16 mouse cellular contexts compared by ENCODE assay signal in genomic region chr15:27358441-27358840, GRCm38 (mm10).
DNase-seq lines count a peak whose midpoint lies in the region; ATAC-seq and TF ChIP-seq lines count a peak whose summit lies in the region.
"Had no signal": no experiment of that assay in that cellular context is flagged by ENCODE, and none has a peak within 500 bp of the region (broad histone marks: within the 10 kb centered on the region; RNA-seq: fewer than 3 reads in every experiment).

No protein-coding gene starts in this region.

- no peaks in the 10 kb centered on the region for H3K9me3 ChIP-seq in heart, embryonic 11.5 days (replicated peaks; ENCODE audit: control insufficient read depth, low read length)
- H3K9me3 ChIP-seq: forebrain, embryonic 13.5 days; heart, embryonic 13.5 days; hindbrain, embryonic 12.5 days; liver, embryonic 13.5 days; midbrain, embryonic 15.5 days; stomach, embryonic 15.5 days had no signal

- H3K4me2 ChIP-seq in heart, embryonic 11.5 days: no peak overlapping the region
- H3K4me2 ChIP-seq: forebrain, embryonic 13.5 days; heart, embryonic 13.5 days; hindbrain, embryonic 12.5 days; liver, embryonic 13.5 days; midbrain, embryonic 15.5 days; stomach, embryonic 15.5 days had no signal

- H3K27ac ChIP-seq in heart, embryonic 11.5 days (ENCODE audit: low read depth, low read length): no peak overlapping the region
- H3K27ac ChIP-seq in gastrocnemius, adult 2 months: no peak overlapping the region
- H3K27ac ChIP-seq: forebrain, embryonic 13.5 days; heart, embryonic 13.5 days; hindbrain, embryonic 12.5 days; liver, embryonic 13.5 days; midbrain, embryonic 15.5 days; stomach, embryonic 15.5 days had no signal

- H3K9ac ChIP-seq in heart, embryonic 11.5 days (ENCODE audit: low read depth, low read length): no peak overlapping the region
- H3K9ac ChIP-seq: forebrain, embryonic 13.5 days; heart, embryonic 13.5 days; hindbrain, embryonic 12.5 days; liver, embryonic 13.5 days; midbrain, embryonic 15.5 days; stomach, embryonic 15.5 days had no signal

- no peaks in the 10 kb centered on the region for H3K4me1 ChIP-seq in heart, embryonic 11.5 days (ENCODE audit: control insufficient read depth, insufficient read depth, low read length)
- H3K4me1 ChIP-seq: forebrain, embryonic 13.5 days; heart, embryonic 13.5 days; hindbrain, embryonic 12.5 days; liver, embryonic 13.5 days; midbrain, embryonic 15.5 days; stomach, embryonic 15.5 days had no signal

- no peaks in the 10 kb centered on the region for H3K36me3 ChIP-seq in heart, embryonic 11.5 days (ENCODE audit: control insufficient read depth, insufficient read depth, low read length)
- H3K36me3 ChIP-seq: heart, embryonic 13.5 days; hindbrain, embryonic 12.5 days; liver, embryonic 13.5 days; midbrain, embryonic 15.5 days; stomach, embryonic 15.5 days had no signal

- ATAC-seq in heart, embryonic 11.5 days (replicated peaks; ENCODE audit: insufficient number of reproducible peaks, low FRiP score, low TSS enrichment): no peak
- ATAC-seq: forebrain, embryonic 13.5 days; midbrain, embryonic 15.5 days had no signal

- H3K27me3 ChIP-seq in heart, embryonic 11.5 days (ENCODE audit: control insufficient read depth, insufficient read depth, low read length): no peaks in the 10 kb centered on the region
- H3K27me3 ChIP-seq: forebrain, embryonic 13.5 days; heart, embryonic 13.5 days; hindbrain, embryonic 12.5 days; liver, embryonic 13.5 days; midbrain, embryonic 15.5 days; stomach, embryonic 15.5 days had no signal

- 65% methylated on average over 6 of the region's 6 CpGs for WGBS in heart, embryonic 11.5 days (ENCODE audit: insufficient replicate concordance)

- TF ChIP-seq CTCF in gastrocnemius, adult 2 months (IDR thresholded peaks at IDR 0.05): no peak

- intact Hi-C loops in left cerebral cortex, postnatal 10 days (cut with DNase I): no loop called here
- intact Hi-C loops in gastrocnemius, adult 2 months (cut with DNase I): no loop called here

- DNase-seq in left cerebral cortex, postnatal 10 days (ENCODE audit: extremely low spot score in 1 of 2, low spot score in 2 of 2): peak; percentile 29 to 37
- DNase-seq in left cerebral cortex, adult 9 months (ENCODE audit: low spot score in 2 of 2): no peak
- DNase-seq in cerebellum, adult 8-10 months: peak; percentile 35
- DNase-seq in layer of hippocampus, adult 8-10 months (ENCODE audit: low spot score in 2 of 2): peak; percentile 12 to 28
- DNase-seq in right cerebral cortex, postnatal 14 days: peak; percentile 40
- DNase-seq in gastrocnemius, adult 2 months: no peak
- DNase-seq: adrenal gland, adult 2 months; gastrocnemius, postnatal 36 days; kidney, adult 11 months; liver, embryonic 13.5 days had no signal

- no peak overlapping the region for H3K4me3 ChIP-seq in heart, embryonic 11.5 days (ENCODE audit: low read depth, low read length)
- no peak overlapping the region for H3K4me3 ChIP-seq in gastrocnemius, adult 2 months
- H3K4me3 ChIP-seq: forebrain, embryonic 13.5 days; heart, embryonic 13.5 days; hindbrain, embryonic 12.5 days; liver, embryonic 13.5 days; midbrain, embryonic 15.5 days; stomach, embryonic 15.5 days had no signal

Comparison
In these comparisons a context has a peak if more than half of its experiments do, and no peak if none do; other contexts are left out.
1. DNase-seq: peak in left cerebral cortex, postnatal 10 days (2 of 2), cerebellum, adult 8-10 months (single experiment), layer of hippocampus, adult 8-10 months (2 of 2) and right cerebral cortex, postnatal 14 days (single experiment); none in left cerebral cortex, adult 9 months (0 of 2) and gastrocnemius, adult 2 months (single experiment).